14 mouse cellular contexts compared by ENCODE assay signal in genomic region chr14:27630973-27631640, GRCm38 (mm10).
"Had no signal": no experiment of that assay in that cellular context is flagged by ENCODE, and none has a peak within 500 bp of the region (broad histone marks: within the 10 kb centered on the region; RNA-seq: fewer than 3 reads in every experiment).

No protein-coding gene starts in this region.

- H3K4me3 ChIP-seq: limb, embryonic 10.5 days; liver, embryonic 15.5 days; midbrain, embryonic 10.5 days; neural tube, embryonic 13.5 days had no signal

- H3K27ac ChIP-seq: limb, embryonic 10.5 days; liver, embryonic 15.5 days; midbrain, embryonic 10.5 days had no signal

- ATAC-seq: inflammation-experienced regulatory T-cells, adult 6 months; intestine, postnatal 0 days; lung, postnatal 0 days had no signal

- DNase-seq: kidney, adult 8-10 months; kidney, postnatal 25 days; layer of hippocampus, adult 9-11 months; lung, adult 2 months; lung, postnatal 4 days; midbrain, embryonic 14.5 days; right cerebral cortex, postnatal 25 days had no signal
